Mouse (Mus musculus): ENCODE results near the gene Rab3gap1. TPM values are rescaled to one million over a fixed set of nuclear protein-coding genes. Genes with fewer than 3 reads are reported as not detected.

The Rab3gap1 gene
- total and polyA plus RNA-seq, 2 experiments from 2014 or later: 22.7 to 43.9 TPM

DNA sequence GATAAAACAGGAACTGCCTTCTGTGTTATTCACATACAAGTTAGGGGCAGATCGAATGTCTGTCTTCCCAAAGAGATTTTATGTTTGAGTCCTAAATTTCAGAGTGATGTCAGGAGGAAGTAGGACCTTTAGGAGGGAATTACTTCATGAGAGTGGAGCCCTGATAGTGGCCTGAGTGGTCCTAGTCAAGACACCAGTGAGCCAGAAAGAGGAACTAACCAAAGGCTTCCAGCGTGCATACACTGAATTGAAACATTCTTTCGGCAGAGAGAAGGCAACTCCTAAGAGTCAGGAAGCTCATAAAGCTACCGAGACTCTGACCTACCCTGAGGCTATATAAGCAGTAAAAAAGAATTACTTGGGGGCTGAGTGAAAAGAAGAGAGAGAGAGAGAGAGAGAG is 32.0 kb upstream of the Rab3gap1 start:
- no peak for TF ChIP-seq CTCF (IDR thresholded peaks at IDR 0.05; ENCODE audit: low read depth)
- TF ChIP-seq EP300 (IDR thresholded peaks at IDR 0.05; ENCODE audit: low read depth): no peak
- Histone ChIP-seq H3K9me3 (replicated peaks; ENCODE audit: control insufficient read depth, low read length) (no peaks in the 10 kb centered on the region), H3K36me3 (replicated peaks; ENCODE audit: control insufficient read depth, insufficient read depth, low read length) (no peaks in the 10 kb centered on the region), H3K4me2 (ENCODE audit: low read depth, low read length) (no peak overlapping the region), H3K9ac (replicated peaks; ENCODE audit: low read depth, low read length) (no peak overlapping the region), H3K27ac (ENCODE audit: low read depth) (no peak overlapping the region), H3K27me3 (ENCODE audit: control insufficient read depth, insufficient read depth, low read length) (no peaks in the 10 kb centered on the region), H3K4me3 (ENCODE audit: low read depth, low read length) (no peak overlapping the region), H3K4me1 (ENCODE audit: control insufficient read depth, insufficient read depth) (peaks cover 6% of the 10 kb centered on the region; the same call in 1 of the 2 replicates)
- DNase-seq (ENCODE audit: low spot score): no peak
- WGBS: 64% methylated on average over 4 of the region's 4 CpGs
- no peak for ATAC-seq (ENCODE audit: insufficient read depth, low read depth)

GRCm38 (mm10) chr1:127838602-127839001 is 30.0 kb upstream of the Rab3gap1 start:
- H3K36me3 ChIP-seq (replicated peaks; ENCODE audit: control insufficient read depth, insufficient read depth, low read length): no peaks in the 10 kb centered on the region
- no peak overlapping the region for H3K9ac ChIP-seq (replicated peaks; ENCODE audit: low read depth, low read length)
- no peak overlapping the region for H3K4me2 ChIP-seq (ENCODE audit: low read depth, low read length)
- H3K27me3 ChIP-seq (ENCODE audit: control insufficient read depth, insufficient read depth, low read length): no peaks in the 10 kb centered on the region
- H3K27ac ChIP-seq (ENCODE audit: low read depth): no peak overlapping the region
- H3K9me3 ChIP-seq (replicated peaks; ENCODE audit: control insufficient read depth, low read length): no peaks in the 10 kb centered on the region
- TF ChIP-seq CTCF (IDR thresholded peaks at IDR 0.05; ENCODE audit: low read depth): no peak
- no peak for TF ChIP-seq EP300 (IDR thresholded peaks at IDR 0.05; ENCODE audit: low read depth)
- DNase-seq (ENCODE audit: low spot score): no peak
- WGBS: 47% methylated on average over 1 of the region's 1 CpGs
- H3K4me1 ChIP-seq (ENCODE audit: control insufficient read depth, insufficient read depth): peaks cover 6% of the 10 kb centered on the region; the same call in 1 of the 2 replicates
- ATAC-seq (ENCODE audit: insufficient read depth, low read depth): no peak
- no peak overlapping the region for H3K4me3 ChIP-seq (ENCODE audit: low read depth, low read length)

- WGBS: 45% methylated on average over 5 of the region's 5 CpGs
- Histone ChIP-seq H3K9me3 (replicated peaks; ENCODE audit: control insufficient read depth, low read length) (no peaks in the 10 kb centered on the region), H3K9ac (replicated peaks; ENCODE audit: low read depth, low read length) (no peak overlapping the region), H3K4me3 (ENCODE audit: low read depth, low read length) (no peak overlapping the region), H3K27ac (ENCODE audit: low read depth) (no peak overlapping the region), H3K27me3 (ENCODE audit: control insufficient read depth, insufficient read depth, low read length) (no peaks in the 10 kb centered on the region), H3K36me3 (replicated peaks; ENCODE audit: control insufficient read depth, insufficient read depth, low read length) (no peaks in the 10 kb centered on the region), H3K4me2 (ENCODE audit: low read depth, low read length) (no peak overlapping the region), H3K4me1 (ENCODE audit: control insufficient read depth, insufficient read depth) (no peaks in the 10 kb centered on the region)
- no peak for DNase-seq (ENCODE audit: low spot score)
- ATAC-seq (ENCODE audit: insufficient read depth, low read depth): no peak
- TF ChIP-seq CTCF (IDR thresholded peaks at IDR 0.05; ENCODE audit: low read depth) (no peak), EP300 (IDR thresholded peaks at IDR 0.05; ENCODE audit: low read depth) (no peak)
Observed at GRCm38 (mm10) chr1:127845472-127845871, 23.1 kb upstream of the Rab3gap1 start.

- H3K27ac ChIP-seq (ENCODE audit: low read depth): no peak overlapping the region; the same call in 1 of the 2 replicates
- 50% methylated on average over 7 of the region's 7 CpGs for WGBS
- no peak overlapping the region for H3K4me2 ChIP-seq (ENCODE audit: low read depth, low read length)
- DNase-seq (ENCODE audit: low spot score) (no peak), ATAC-seq (ENCODE audit: insufficient read depth, low read depth) (no peak)
- H3K4me1 ChIP-seq (ENCODE audit: control insufficient read depth, insufficient read depth): no peaks in the 10 kb centered on the region
- peaks cover 6% of the 10 kb centered on the region; the same call in 1 of the 2 replicates for H3K9me3 ChIP-seq (replicated peaks; ENCODE audit: control insufficient read depth, low read length)
- TF ChIP-seq CTCF (IDR thresholded peaks at IDR 0.05; ENCODE audit: low read depth): no peak
- no peak for TF ChIP-seq EP300 (IDR thresholded peaks at IDR 0.05; ENCODE audit: low read depth)
- H3K27me3 ChIP-seq (ENCODE audit: control insufficient read depth, insufficient read depth, low read length): no peaks in the 10 kb centered on the region
- no peak overlapping the region for H3K4me3 ChIP-seq (ENCODE audit: low read depth, low read length)
- H3K36me3 ChIP-seq (replicated peaks; ENCODE audit: control insufficient read depth, insufficient read depth, low read length): no peaks in the 10 kb centered on the region
- no peak overlapping the region for H3K9ac ChIP-seq (replicated peaks; ENCODE audit: low read depth, low read length)
Observed at GRCm38 (mm10) chr1:127850075-127850610, 18.4 kb upstream of the Rab3gap1 start.

DNA sequence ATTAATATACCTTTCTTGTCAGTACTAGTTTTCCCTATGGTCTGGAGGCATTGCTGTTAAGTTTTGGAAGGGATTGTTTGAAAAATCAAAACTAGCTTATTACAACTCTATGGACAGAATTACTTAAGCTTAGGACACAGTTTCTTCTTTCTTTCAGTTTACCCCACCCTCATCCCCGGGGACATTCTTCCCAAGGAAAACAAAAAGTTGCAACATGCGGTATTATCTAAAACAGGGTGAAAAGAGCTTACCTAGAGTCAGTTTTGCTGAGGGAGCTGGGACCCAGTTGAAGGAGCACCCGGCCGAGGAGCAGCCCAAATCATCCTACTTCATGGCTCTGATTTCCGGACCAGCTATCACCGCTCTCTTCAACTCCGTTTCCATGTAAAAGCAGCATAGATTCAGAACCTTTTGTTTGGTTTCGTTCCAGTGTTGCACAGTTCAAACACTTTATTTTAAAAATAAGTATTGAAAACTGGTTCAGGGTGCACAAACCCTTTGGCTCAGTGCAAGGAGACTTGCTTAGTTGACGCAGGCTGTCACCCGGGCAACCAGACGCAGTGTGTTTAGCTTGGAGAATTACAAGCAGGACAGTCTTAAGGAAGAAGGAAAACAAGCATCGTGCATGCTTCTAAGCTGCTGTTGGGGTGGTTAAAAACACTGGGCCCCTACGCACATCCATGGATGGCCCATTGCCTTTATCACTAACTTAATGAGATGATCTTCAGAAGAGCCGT is 13.9 kb upstream of the Rab3gap1 start, which contains the start of gene Map3k19:
Gene Map3k19, minus strand, starts transcription at position 546 of the 737 bp plus-strand sequence.
- DNase-seq (ENCODE audit: low spot score) (no peak), ATAC-seq (ENCODE audit: insufficient read depth, low read depth) (no peak)
- H3K4me2 ChIP-seq (ENCODE audit: low read depth, low read length): no peak within 1 kb of the TSS
- no peaks in the 10 kb centered on the region for H3K4me1 ChIP-seq (ENCODE audit: control insufficient read depth, insufficient read depth)
- no peaks in the 10 kb centered on the region for H3K27me3 ChIP-seq (ENCODE audit: control insufficient read depth, insufficient read depth, low read length)
- no peak within 1 kb of the TSS for H3K4me3 ChIP-seq (ENCODE audit: low read depth, low read length)
- no peaks in the 10 kb centered on the region for H3K36me3 ChIP-seq (replicated peaks; ENCODE audit: control insufficient read depth, insufficient read depth, low read length)
- TF ChIP-seq EP300 (IDR thresholded peaks at IDR 0.05; ENCODE audit: low read depth) (no peak), CTCF (IDR thresholded peaks at IDR 0.05; ENCODE audit: low read depth) (no peak)
- no peak within 1 kb of the TSS for H3K27ac ChIP-seq (ENCODE audit: low read depth)
- H3K9ac ChIP-seq (replicated peaks; ENCODE audit: low read depth, low read length): no peak within 1 kb of the TSS
- WGBS: 79% methylated on average over 14 of the region's 14 CpGs
- H3K9me3 ChIP-seq (replicated peaks; ENCODE audit: control insufficient read depth, low read length): peaks cover 6% of the 10 kb centered on the region; the same call in 1 of the 2 replicates
